Mouse (Mus musculus): ENCODE results near the gene Cd209f. TPM values are rescaled to one million over a fixed set of nuclear protein-coding genes. Genes with fewer than 3 reads are reported as not detected.
"Not testable (repeated sequence)": the region's sequence is repeated elsewhere in the genome, so short reads cannot be mapped to it uniquely, and the experiment has no call there.

Cd209f gene
- total RNA-seq (2014; rRNA removed) (0.27 and 0.74 TPM in 2 replicates), polyA plus RNA-seq (2012; rRNA removed) (0.51 and 4.1 TPM in 2 replicates)

DNA sequence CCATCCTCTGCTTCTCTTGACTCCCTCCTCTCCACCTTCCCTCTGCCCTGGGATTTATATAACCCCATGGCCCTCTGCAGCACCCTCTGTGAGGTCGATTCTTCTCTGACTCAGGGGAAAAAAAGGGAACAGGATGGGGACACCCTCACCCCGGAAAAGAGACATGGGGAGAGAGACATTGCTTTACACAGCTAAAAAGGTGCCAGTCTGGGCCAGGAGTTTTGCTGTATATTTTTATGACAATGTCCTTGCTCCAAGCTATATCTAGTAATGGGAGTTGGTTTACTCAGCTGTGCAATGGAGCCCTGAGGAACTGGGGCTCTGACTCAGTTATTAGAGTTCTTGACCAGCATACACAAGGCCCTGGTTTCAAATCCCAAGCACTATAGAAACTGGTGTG is at the start of gene Cd209f:
Gene Cd209f (minus strand): TSS at position 101 of the 400 bp plus-strand sequence.
- not testable (repeated sequence) for H3K4me3 ChIP-seq (ENCODE audit: insufficient read depth, low read depth, low read length); H3K27ac ChIP-seq (replicated peaks; ENCODE audit: insufficient read depth, low read depth, low read length); H3K79me2 ChIP-seq (ENCODE audit: control insufficient read depth, insufficient read depth, low read length); H3K9ac ChIP-seq (ENCODE audit: low read depth, low read length); H3K4me1 ChIP-seq (ENCODE audit: control insufficient read depth, insufficient read depth, low read length); DNase-seq (ENCODE audit: extremely low read depth, low read depth, low spot score); H3K36me3 ChIP-seq (ENCODE audit: control insufficient read depth, insufficient read depth, low read length); H3K27me3 ChIP-seq (ENCODE audit: control insufficient read depth, insufficient read depth, low read length)
- WGBS, result 55% methylated on average over 2 of the region's 2 CpGs

- Histone ChIP-seq H3K27ac (replicated peaks; ENCODE audit: insufficient read depth, low read depth, low read length) (no peak overlapping the region), H3K4me1 (ENCODE audit: control insufficient read depth, insufficient read depth, low read length) (no peaks in the 10 kb centered on the region), H3K36me3 (ENCODE audit: control insufficient read depth, insufficient read depth, low read length) (no peaks in the 10 kb centered on the region), H3K9ac (ENCODE audit: low read depth, low read length) (no peak overlapping the region), H3K27me3 (ENCODE audit: control insufficient read depth, insufficient read depth, low read length) (no peaks in the 10 kb centered on the region), H3K79me2 (ENCODE audit: control insufficient read depth, insufficient read depth, low read length) (no peaks in the 10 kb centered on the region), H3K4me3 (ENCODE audit: insufficient read depth, low read depth, low read length) (no peak overlapping the region)
- TF ChIP-seq POLR2A (IDR thresholded peaks at IDR 0.05; ENCODE audit: extremely low read depth, insufficient read depth, low read length) (no peak), CTCF (IDR thresholded peaks at IDR 0.05; ENCODE audit: low read depth, low read length) (no peak)
- no peak for DNase-seq (ENCODE audit: extremely low read depth, low read depth, low spot score)
Observed at GRCm38 (mm10) chr8:4154878-4155277, 49.2 kb upstream of the Cd209f start.

DNA sequence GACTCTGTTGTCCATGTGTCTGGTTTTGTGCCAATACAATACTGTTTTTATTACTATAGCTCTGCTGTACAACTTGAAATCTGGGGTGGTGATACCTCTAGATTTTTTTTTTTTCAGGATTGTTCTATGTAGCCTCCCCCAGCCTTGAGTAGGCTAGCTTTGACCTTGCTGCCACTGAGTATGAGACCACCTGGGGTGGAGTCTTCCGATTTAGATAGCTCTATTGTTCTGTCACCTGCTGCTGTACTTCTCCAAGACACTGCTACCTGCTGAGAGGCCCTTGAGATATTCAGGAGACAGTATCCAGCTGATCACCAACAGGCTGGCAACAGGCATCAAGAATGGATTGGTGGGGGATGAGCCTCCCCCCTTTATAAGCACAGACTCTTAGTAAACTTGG is 41.6 kb upstream of the Cd209f start:
- Histone ChIP-seq H3K9ac (ENCODE audit: low read depth, low read length) (no peak overlapping the region), H3K27ac (replicated peaks; ENCODE audit: insufficient read depth, low read depth, low read length) (no peak overlapping the region), H3K36me3 (ENCODE audit: control insufficient read depth, insufficient read depth, low read length) (no peaks in the 10 kb centered on the region), H3K4me1 (ENCODE audit: control insufficient read depth, insufficient read depth, low read length) (no peaks in the 10 kb centered on the region), H3K4me3 (ENCODE audit: insufficient read depth, low read depth, low read length) (no peak overlapping the region), H3K27me3 (ENCODE audit: control insufficient read depth, insufficient read depth, low read length) (no peaks in the 10 kb centered on the region), H3K79me2 (ENCODE audit: control insufficient read depth, insufficient read depth, low read length) (no peaks in the 10 kb centered on the region)
- TF ChIP-seq POLR2A (IDR thresholded peaks at IDR 0.05; ENCODE audit: extremely low read depth, insufficient read depth, low read length), result no peak
- TF ChIP-seq CTCF (IDR thresholded peaks at IDR 0.05; ENCODE audit: low read depth, low read length), result no peak
- DNase-seq (ENCODE audit: extremely low read depth, low read depth, low spot score), result no peak
- 38% methylated on average over 1 of the region's 1 CpGs for WGBS

GRCm38 (mm10) chr8:4141721-4142120 is 36.1 kb upstream of the Cd209f start:
- H3K27ac ChIP-seq (replicated peaks; ENCODE audit: insufficient read depth, low read depth, low read length), result no peak overlapping the region
- no peaks in the 10 kb centered on the region for H3K4me1 ChIP-seq (ENCODE audit: control insufficient read depth, insufficient read depth, low read length)
- H3K27me3 ChIP-seq (ENCODE audit: control insufficient read depth, insufficient read depth, low read length), result no peaks in the 10 kb centered on the region
- peak; percentile 18 for DNase-seq (ENCODE audit: extremely low read depth, low read depth, low spot score)
- H3K9ac ChIP-seq (ENCODE audit: low read depth, low read length), result no peak overlapping the region
- WGBS, result 64% methylated on average over 3 of the region's 3 CpGs
- H3K36me3 ChIP-seq (ENCODE audit: control insufficient read depth, insufficient read depth, low read length), result no peaks in the 10 kb centered on the region
- H3K4me3 ChIP-seq (ENCODE audit: insufficient read depth, low read depth, low read length), result no peak overlapping the region
- TF ChIP-seq POLR2A (IDR thresholded peaks at IDR 0.05; ENCODE audit: extremely low read depth, insufficient read depth, low read length), result no peak
- no peak for TF ChIP-seq CTCF (IDR thresholded peaks at IDR 0.05; ENCODE audit: low read depth, low read length)
- H3K79me2 ChIP-seq (ENCODE audit: control insufficient read depth, insufficient read depth, low read length), result no peaks in the 10 kb centered on the region

- no peak for TF ChIP-seq POLR2A (IDR thresholded peaks at IDR 0.05; ENCODE audit: extremely low read depth, insufficient read depth, low read length)
- TF ChIP-seq CTCF (IDR thresholded peaks at IDR 0.05; ENCODE audit: low read depth, low read length), result peak; percentile 88
- Histone ChIP-seq H3K36me3 (ENCODE audit: control insufficient read depth, insufficient read depth, low read length) (no peaks in the 10 kb centered on the region), H3K27ac (replicated peaks; ENCODE audit: insufficient read depth, low read depth, low read length) (no peak overlapping the region), H3K9ac (ENCODE audit: low read depth, low read length) (no peak overlapping the region), H3K4me1 (ENCODE audit: control insufficient read depth, insufficient read depth, low read length) (no peaks in the 10 kb centered on the region), H3K79me2 (ENCODE audit: control insufficient read depth, insufficient read depth, low read length) (no peaks in the 10 kb centered on the region), H3K4me3 (ENCODE audit: insufficient read depth, low read depth, low read length) (no peak overlapping the region), H3K27me3 (ENCODE audit: control insufficient read depth, insufficient read depth, low read length) (no peaks in the 10 kb centered on the region)
- WGBS, result 15% methylated on average over 12 of the region's 12 CpGs
- peak; percentile 58 for DNase-seq (ENCODE audit: extremely low read depth, low read depth, low spot score)
Observed at GRCm38 (mm10) chr8:4139660-4140646, 34.3 kb upstream of the Cd209f start.

DNA sequence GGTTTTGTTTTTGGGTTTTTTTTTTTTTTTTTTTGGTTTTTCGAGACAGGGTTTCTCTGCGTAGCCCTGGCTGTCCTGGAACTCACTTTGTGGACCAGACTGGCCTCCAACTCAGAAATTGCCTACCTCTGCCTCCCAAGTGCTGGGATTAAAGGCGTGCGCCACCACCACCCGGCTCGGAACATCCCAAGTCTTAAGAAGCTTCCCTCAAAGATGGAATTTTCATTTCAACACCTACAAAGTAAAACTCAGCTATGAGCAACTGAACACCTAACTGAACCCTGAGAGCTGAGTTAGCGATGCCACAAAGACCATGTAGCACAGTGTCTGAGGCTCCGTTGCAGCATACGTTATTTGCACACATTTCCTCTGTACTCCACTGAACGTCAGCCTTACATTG is 28.2 kb upstream of the Cd209f start, which contains the start of gene Cd209g:
Gene Cd209g (plus strand): TSS at position 301 of the 400 bp plus-strand sequence.
- no peaks in the 10 kb centered on the region for H3K4me1 ChIP-seq (ENCODE audit: control insufficient read depth, insufficient read depth, low read length)
- no peaks in the 10 kb centered on the region for H3K79me2 ChIP-seq (ENCODE audit: control insufficient read depth, insufficient read depth, low read length)
- DNase-seq (ENCODE audit: extremely low read depth, low read depth, low spot score), result no peak
- WGBS, result 87% methylated on average over 10 of the region's 10 CpGs
- H3K36me3 ChIP-seq (ENCODE audit: control insufficient read depth, insufficient read depth, low read length), result no peaks in the 10 kb centered on the region
- no peaks in the 10 kb centered on the region for H3K27me3 ChIP-seq (ENCODE audit: control insufficient read depth, insufficient read depth, low read length)
- H3K27ac ChIP-seq (replicated peaks; ENCODE audit: insufficient read depth, low read depth, low read length), result no peak within 1 kb of the TSS
- H3K9ac ChIP-seq (ENCODE audit: low read depth, low read length), result no peak within 1 kb of the TSS
- H3K4me3 ChIP-seq (ENCODE audit: insufficient read depth, low read depth, low read length), result no peak within 1 kb of the TSS
- TF ChIP-seq CTCF (IDR thresholded peaks at IDR 0.05; ENCODE audit: low read depth, low read length) (no peak), POLR2A (IDR thresholded peaks at IDR 0.05; ENCODE audit: extremely low read depth, insufficient read depth, low read length) (no peak)

DNA sequence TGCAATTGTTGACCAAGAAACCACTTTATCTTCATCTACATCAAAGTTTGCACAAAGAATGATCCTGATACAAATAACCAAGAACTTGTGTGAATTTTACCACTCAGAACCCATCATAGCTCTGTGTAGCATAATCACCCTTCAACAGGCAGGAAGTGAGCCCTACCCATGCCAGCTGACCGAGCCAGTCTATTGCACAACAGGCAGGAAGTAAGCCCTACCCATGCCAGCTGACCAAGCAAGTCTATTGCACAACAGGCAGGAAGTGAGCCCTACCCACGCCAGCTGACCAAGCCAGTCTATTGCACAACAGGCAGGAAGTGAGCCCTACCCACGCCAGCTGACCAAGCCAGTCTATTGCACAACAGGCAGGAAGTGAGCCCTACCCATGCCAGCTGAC is 17.1 kb downstream of the Cd209f start:
- H3K9ac ChIP-seq (ENCODE audit: low read depth, low read length); H3K36me3 ChIP-seq (ENCODE audit: control insufficient read depth, insufficient read depth, low read length); H3K79me2 ChIP-seq (ENCODE audit: control insufficient read depth, insufficient read depth, low read length); DNase-seq (ENCODE audit: extremely low read depth, low read depth, low spot score); H3K27me3 ChIP-seq (ENCODE audit: control insufficient read depth, insufficient read depth, low read length); H3K27ac ChIP-seq (replicated peaks; ENCODE audit: insufficient read depth, low read depth, low read length); H3K4me3 ChIP-seq (ENCODE audit: insufficient read depth, low read depth, low read length); H3K4me1 ChIP-seq (ENCODE audit: control insufficient read depth, insufficient read depth, low read length): not testable (repeated sequence)
- 72% methylated on average over 3 of the region's 3 CpGs for WGBS

DNA sequence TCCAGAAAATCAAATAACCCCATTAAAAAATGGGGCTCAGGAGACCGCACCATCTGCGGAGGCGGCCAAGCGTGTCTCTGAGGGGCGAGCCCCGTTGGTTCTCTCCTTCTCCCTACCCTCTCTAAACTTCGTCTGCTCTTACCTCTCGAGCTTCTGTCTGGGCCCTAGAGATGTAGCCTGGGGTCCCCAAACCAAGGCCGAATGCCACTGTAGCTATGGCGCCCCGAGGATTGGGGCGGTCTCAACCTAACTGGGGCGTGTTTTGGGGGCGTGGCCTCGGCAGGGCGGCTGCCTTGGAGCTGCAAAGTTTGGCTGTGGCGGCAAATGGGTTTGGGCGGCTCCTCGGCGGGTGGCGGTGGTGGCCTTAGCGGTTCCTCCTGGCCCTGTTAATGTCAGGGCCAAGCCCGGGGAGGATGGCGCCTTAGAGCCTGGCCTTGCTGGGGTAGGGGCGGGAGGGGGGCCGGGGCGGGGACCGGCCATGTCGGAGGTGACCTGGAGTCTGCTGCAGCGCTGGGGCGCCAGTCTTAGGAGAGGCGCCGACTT is 18.4 kb downstream of the Cd209f start:
- not testable (repeated sequence) for H3K36me3 ChIP-seq (ENCODE audit: control insufficient read depth, insufficient read depth, low read length); H3K4me3 ChIP-seq (ENCODE audit: insufficient read depth, low read depth, low read length); H3K9ac ChIP-seq (ENCODE audit: low read depth, low read length); H3K4me1 ChIP-seq (ENCODE audit: control insufficient read depth, insufficient read depth, low read length); DNase-seq (ENCODE audit: extremely low read depth, low read depth, low spot score); H3K79me2 ChIP-seq (ENCODE audit: control insufficient read depth, insufficient read depth, low read length); H3K27ac ChIP-seq (replicated peaks; ENCODE audit: insufficient read depth, low read depth, low read length); H3K27me3 ChIP-seq (ENCODE audit: control insufficient read depth, insufficient read depth, low read length)
- WGBS, result 44% methylated on average over 32 of the region's 33 CpGs
